Mouse (Mus musculus) brain, embryonic 14.5 days (tissue): ENCODE data around the gene Qrich2.

ENCODE experiments used
- CTCF ChIP-seq: fragments of 200-500 bp; IDR thresholded peaks from 2 replicates; pipeline ENCODE4 v1.5.1; 2012; ENCODE audit warnings: inconsistent platforms, mild to moderate bottlenecking, moderate library complexity, borderline replicate concordance; ENCODE audit not compliant: insufficient read depth, insufficient read length; ENCODE audit errors: extremely low read depth
- POLR2A ChIP-seq: fragments of 200-500 bp; IDR thresholded peaks from 2 replicates; pipeline ENCODE4 v1.6.1; 2012; ENCODE audit warnings: mild to moderate bottlenecking, inconsistent platforms, borderline replicate concordance; ENCODE audit not compliant: poor library complexity, insufficient read depth, insufficient read length, severe bottlenecking; ENCODE audit errors: extremely low read depth

GRCm38 (mm10) chr11:116432127-116432526 is 33.9 kb downstream of the Qrich2 start:
- TF ChIP-seq CTCF (no peak), POLR2A (no peak)
